Mouse (Mus musculus): ENCODE measurements around the gene Vmn2r78.
"Not testable (repeated sequence)": the region's sequence is repeated elsewhere in the genome, so short reads cannot be mapped to it uniquely, and the experiment has no call there.

Gene Vmn2r78

GRCm38 (mm10) chr7:86914794-86915193 is at the start of gene Vmn2r78:
Gene Vmn2r78 (plus strand): TSS chr7:86915094.
- not testable (repeated sequence) for DNase-seq

GRCm38 (mm10) chr7:86889470-86890469 is 25.1 kb upstream of the Vmn2r78 start:
- no peak for DNase-seq

GRCm38 (mm10) chr7:86937288-86937687 is 22.4 kb downstream of the Vmn2r78 start:
- DNase-seq = no peak

GRCm38 (mm10) chr7:86994700-86995099 is 79.8 kb downstream of the Vmn2r78 start:
- DNase-seq = no peak

- not testable (repeated sequence) for DNase-seq
Measured at GRCm38 (mm10) chr7:86995815-86996214, 80.9 kb downstream of the Vmn2r78 start, which contains the start of gene Vmn2r79. Gene Vmn2r79 (plus strand): TSS chr7:86996115.

All from right cerebral cortex, postnatal 4 days (tissue).